Mouse (Mus musculus): Measurements from ENCODE around the gene Cmtr2.

DNA sequence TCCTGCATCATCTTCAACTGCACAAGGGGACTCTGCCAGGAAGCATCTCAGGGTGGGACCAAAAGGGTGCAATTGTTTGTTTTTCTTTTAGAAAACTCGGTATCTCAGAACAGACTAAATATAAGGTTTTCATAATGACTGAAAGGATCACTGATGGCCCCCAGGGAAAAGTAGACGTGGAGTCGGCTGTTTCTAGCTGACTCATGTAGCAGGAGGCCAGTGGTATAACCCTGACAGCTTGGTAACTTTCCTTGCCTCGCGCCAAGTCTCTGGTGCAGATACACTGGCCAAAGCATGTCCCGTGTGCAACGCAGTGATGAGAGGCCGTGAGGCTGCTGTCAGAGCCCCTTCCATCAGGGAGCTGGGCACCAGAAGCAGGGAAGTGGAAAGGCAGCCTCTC lies 49.2 kb upstream of the Cmtr2 start:
- TF ChIP-seq EP300 (IDR thresholded peaks at IDR 0.05; ENCODE audit: low read depth) (no peak), CTCF (IDR thresholded peaks at IDR 0.05; ENCODE audit: low read depth) (no peak)
